Mouse (Mus musculus): ENCODE data around the gene Ptpn3. TPM values are rescaled to one million over a fixed set of nuclear protein-coding genes. Genes with fewer than 3 reads are reported as not detected.
A peak's percentile ranks its signal among the peaks of the same experiment; 100 is the strongest.

Gene Ptpn3
- polyA plus RNA-seq, 1 experiment from 2014 or later: 3.0 TPM

GRCm38 (mm10) chr4:57148182-57148581 lies 153.5 kb downstream of the Ptpn3 start:
- peaks cover 3% of the 10 kb centered on the region for H3K27me3 ChIP-seq (ENCODE audit: control insufficient read depth, insufficient read depth, low read depth, low read length)
- 68% methylated on average over 3 of the region's 3 CpGs for WGBS
- H3K4me1 ChIP-seq (ENCODE audit: control insufficient read depth, insufficient read depth, low read length): peaks cover 4% of the 10 kb centered on the region; the same call in 1 of the 2 replicates
- no peak for ATAC-seq
- no peaks in the 10 kb centered on the region for H3K36me3 ChIP-seq (ENCODE audit: control insufficient read depth, insufficient read depth, low read length)
- no peak overlapping the region for H3K27ac ChIP-seq (ENCODE audit: low read length)
- H3K9me3 ChIP-seq (replicated peaks; ENCODE audit: control insufficient read depth, low read length, poor library complexity, severe bottlenecking): no peaks in the 10 kb centered on the region
- no peak overlapping the region for H3K9ac ChIP-seq (ENCODE audit: low read depth, low read length)
- no peak overlapping the region for H3K4me2 ChIP-seq (ENCODE audit: low read length)
- no peak overlapping the region for H3K4me3 ChIP-seq (ENCODE audit: low read depth, low read length)

DNA sequence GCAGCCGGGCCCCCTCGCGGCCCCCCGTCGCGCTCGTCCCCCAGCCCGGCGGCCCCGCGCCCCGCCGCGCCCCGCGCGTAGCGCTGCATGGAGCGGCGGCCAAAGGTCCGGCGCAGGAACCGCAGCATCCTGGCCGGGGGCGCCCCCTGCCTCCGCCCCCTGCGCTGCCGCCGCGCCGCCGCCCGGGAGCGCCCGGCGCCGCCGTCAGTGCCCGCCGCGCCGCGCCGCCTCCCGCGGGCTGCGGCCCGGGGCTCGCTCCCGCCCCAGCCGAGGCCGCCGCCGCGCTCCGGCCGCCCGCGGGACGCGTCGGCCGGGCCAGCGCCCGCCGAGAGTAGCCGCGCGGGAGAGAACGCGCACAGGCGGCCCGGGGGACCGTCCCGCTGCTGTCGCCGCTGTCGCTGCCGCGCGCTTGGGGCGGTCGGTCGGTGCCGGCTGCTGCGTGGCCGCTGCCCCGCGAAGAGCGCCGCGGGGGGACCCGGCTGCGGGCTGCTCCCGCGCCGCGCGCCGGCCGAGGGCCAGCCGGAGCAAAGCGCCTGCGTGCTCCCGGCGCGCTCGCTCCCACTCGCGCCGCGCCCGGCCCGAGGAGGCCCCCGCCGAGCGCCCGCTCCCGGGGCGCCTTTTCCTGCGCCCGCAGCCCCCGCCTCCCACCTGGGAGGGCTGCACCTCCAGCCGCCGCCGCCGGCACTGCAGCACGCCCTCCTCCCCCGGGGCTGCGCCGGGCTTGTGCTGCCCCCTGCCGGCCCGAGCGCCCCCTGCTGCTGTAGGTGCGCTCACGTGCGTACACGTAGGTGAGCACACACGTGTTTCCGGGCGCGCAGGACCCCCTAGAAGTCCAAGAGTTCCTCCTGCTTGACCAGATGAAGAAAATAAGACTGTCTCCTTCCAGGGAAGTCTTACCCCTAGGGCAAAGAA lies 158.4 kb downstream of the Ptpn3 start, which contains the start of gene Epb41l4b:
TSS of gene Epb41l4b (minus strand) at position 412 of the 912 bp plus-strand sequence.
- peak; percentile 90 for ATAC-seq

DNA sequence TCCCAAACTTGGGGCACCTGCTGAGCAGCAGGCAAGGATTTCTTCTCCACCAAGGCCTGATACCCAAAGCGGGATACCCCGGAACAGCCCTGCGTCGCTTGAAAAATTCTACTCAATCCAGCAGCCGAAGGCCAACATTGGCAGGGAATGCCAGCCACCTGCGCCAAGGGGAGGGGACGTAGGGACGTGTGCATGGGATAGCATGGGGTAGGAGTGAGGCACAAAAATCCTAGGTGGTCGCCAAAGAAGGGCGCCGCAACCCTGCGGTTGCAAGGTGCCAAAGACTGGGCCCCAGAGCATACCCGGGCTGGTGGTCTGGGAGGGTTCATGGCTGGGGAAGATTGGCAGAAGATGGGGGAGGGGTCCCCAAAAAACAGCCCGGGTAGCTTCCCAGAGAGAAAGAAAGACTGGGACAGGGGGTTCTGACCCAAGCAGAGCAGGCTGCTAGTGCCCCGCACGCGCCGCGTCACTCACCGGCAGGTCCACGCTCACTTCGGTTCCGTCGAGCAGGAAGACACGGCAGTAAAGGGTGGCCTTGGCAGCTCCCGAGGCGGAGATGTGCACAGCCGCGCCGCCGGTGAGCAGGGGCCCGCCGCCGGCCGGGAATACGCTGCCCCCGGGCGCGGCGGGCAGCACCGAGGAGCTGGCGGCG lies 159.1 kb downstream of the Ptpn3 start:
- H3K9ac ChIP-seq (ENCODE audit: low read depth, low read length): peak overlapping the region; percentile 81
- H3K4me2 ChIP-seq (ENCODE audit: low read length): peak overlapping the region; percentile 84
- H3K4me3 ChIP-seq (ENCODE audit: low read depth, low read length): peak overlapping the region; percentile 71
- peaks cover 7% of the 10 kb centered on the region for H3K27me3 ChIP-seq (ENCODE audit: control insufficient read depth, insufficient read depth, low read depth, low read length)
- H3K4me1 ChIP-seq (ENCODE audit: control insufficient read depth, insufficient read depth, low read length): peaks cover 28% of the 10 kb centered on the region
- H3K36me3 ChIP-seq (ENCODE audit: control insufficient read depth, insufficient read depth, low read length): no peaks in the 10 kb centered on the region
- ATAC-seq: peak; percentile 39
- no peaks in the 10 kb centered on the region for H3K9me3 ChIP-seq (replicated peaks; ENCODE audit: control insufficient read depth, low read length, poor library complexity, severe bottlenecking)
- peak overlapping the region; percentile 77 for H3K27ac ChIP-seq (ENCODE audit: low read length)
- under 1% methylated on average over 41 of the region's 43 CpGs for WGBS

More for the DNA sequence above, 158.4 kb downstream of the Ptpn3 start, which contains the start of gene Epb41l4b:
- H3K9me3 ChIP-seq (replicated peaks; ENCODE audit: control insufficient read depth, low read length, poor library complexity, severe bottlenecking): no peaks in the 10 kb centered on the region
- H3K36me3 ChIP-seq (ENCODE audit: control insufficient read depth, insufficient read depth, low read length): no peaks in the 10 kb centered on the region
- 0% methylated on average over 75 of the region's 142 CpGs for WGBS
- peaks cover 7% of the 10 kb centered on the region for H3K27me3 ChIP-seq (ENCODE audit: control insufficient read depth, insufficient read depth, low read depth, low read length)
- H3K9ac ChIP-seq (ENCODE audit: low read depth, low read length): peak within 1 kb of the TSS; percentile 81
- H3K4me1 ChIP-seq (ENCODE audit: control insufficient read depth, insufficient read depth, low read length): peaks cover 28% of the 10 kb centered on the region
- peak within 1 kb of the TSS; percentile 77 for H3K27ac ChIP-seq (ENCODE audit: low read length)
- peak within 1 kb of the TSS; percentile 71 for H3K4me3 ChIP-seq (ENCODE audit: low read depth, low read length)
- H3K4me2 ChIP-seq (ENCODE audit: low read length): peak within 1 kb of the TSS; percentile 84

GRCm38 (mm10) chr4:57141908-57142361 lies 159.7 kb downstream of the Ptpn3 start:
- H3K27me3 ChIP-seq (ENCODE audit: control insufficient read depth, insufficient read depth, low read depth, low read length): peaks cover 7% of the 10 kb centered on the region
- no peaks in the 10 kb centered on the region for H3K9me3 ChIP-seq (replicated peaks; ENCODE audit: control insufficient read depth, low read length, poor library complexity, severe bottlenecking)
- peak; percentile 14; the same call in 1 of the 2 replicates for ATAC-seq
- H3K27ac ChIP-seq (ENCODE audit: low read length): peak overlapping the region; percentile 29; the same call in 1 of the 2 replicates
- under 1% methylated on average over 26 of the region's 26 CpGs for WGBS
- peak overlapping the region; percentile 71 for H3K4me3 ChIP-seq (ENCODE audit: low read depth, low read length)
- peak overlapping the region; percentile 81 for H3K9ac ChIP-seq (ENCODE audit: low read depth, low read length)
- H3K36me3 ChIP-seq (ENCODE audit: control insufficient read depth, insufficient read depth, low read length): no peaks in the 10 kb centered on the region
- H3K4me2 ChIP-seq (ENCODE audit: low read length): peak overlapping the region; percentile 84
- peaks cover 28% of the 10 kb centered on the region for H3K4me1 ChIP-seq (ENCODE audit: control insufficient read depth, insufficient read depth, low read length)

DNA sequence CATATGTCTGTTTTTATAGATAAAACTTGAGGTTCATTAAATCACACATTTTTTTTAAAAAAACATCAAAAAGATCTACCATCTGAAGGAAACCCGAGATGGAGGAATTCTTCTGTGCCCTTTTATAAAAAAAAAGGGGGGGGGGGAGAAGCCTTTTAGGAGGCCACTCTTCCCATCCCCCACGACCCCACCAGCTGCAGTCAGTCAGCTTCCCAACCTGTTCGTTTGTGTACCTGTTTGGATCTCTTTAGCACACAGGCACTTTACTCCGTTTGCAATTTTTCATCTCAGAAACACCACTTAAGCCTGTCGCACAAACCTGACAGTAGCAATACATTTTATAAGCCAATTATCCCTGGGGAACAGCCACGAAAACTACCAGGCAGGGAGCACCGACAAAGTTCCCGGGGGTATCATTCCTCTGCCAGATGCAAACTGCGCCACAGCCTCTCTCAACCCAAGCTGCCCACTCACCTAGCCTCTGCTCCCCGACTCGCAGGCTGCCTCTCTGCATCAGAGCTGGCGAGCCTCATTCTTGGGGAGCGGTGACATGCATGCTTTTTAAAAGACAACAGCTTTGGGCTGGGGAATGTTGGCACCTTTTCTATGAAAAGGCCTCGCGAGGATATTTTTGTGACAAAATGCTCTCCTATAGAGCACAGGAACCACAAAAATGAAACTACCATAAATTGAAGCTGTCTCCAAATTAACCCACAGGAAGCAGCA lies 160.5 kb downstream of the Ptpn3 start:
- WGBS: 17% methylated on average over 15 of the region's 15 CpGs
- Histone ChIP-seq H3K9me3 (replicated peaks; ENCODE audit: control insufficient read depth, low read length, poor library complexity, severe bottlenecking) (no peaks in the 10 kb centered on the region), H3K4me2 (ENCODE audit: low read length) (peak overlapping the region; percentile 84), H3K36me3 (ENCODE audit: control insufficient read depth, insufficient read depth, low read length) (no peaks in the 10 kb centered on the region), H3K4me3 (ENCODE audit: low read depth, low read length) (peak overlapping the region; percentile 71), H3K9ac (ENCODE audit: low read depth, low read length) (peak overlapping the region; percentile 81; the same call in 1 of the 2 replicates), H3K27ac (ENCODE audit: low read length) (no peak overlapping the region), H3K4me1 (ENCODE audit: control insufficient read depth, insufficient read depth, low read length) (peaks cover 28% of the 10 kb centered on the region), H3K27me3 (ENCODE audit: control insufficient read depth, insufficient read depth, low read depth, low read length) (peaks cover 7% of the 10 kb centered on the region)
- no peak for ATAC-seq

Other genes starting within 250 kb of the Ptpn3 start
- gene Epb41l4b, start 158.4 kb downstream of the Ptpn3 start, polyA plus RNA-seq (2015; fragmentation: Nextera tagmentation; extraction: Ambion mirVana): 3.1 and 4.3 TPM in 2 replicates
- gene Palm2, start 132.4 kb upstream of the Ptpn3 start, polyA plus RNA-seq (2015; fragmentation: Nextera tagmentation; extraction: Ambion mirVana): 20.6 and 21.7 TPM in 2 replicates

All from midbrain, embryonic 16.5 days (tissue).